Mouse (Mus musculus) heart, embryonic 13.5 days (tissue): ENCODE results near the gene Obox6. TPM values are rescaled to one million over a fixed set of nuclear protein-coding genes. Genes with fewer than 3 reads are reported as not detected.

ENCODE experiments used
- ATAC-seq: fragments of 200-750 bp; cut with Nextera tagmentation; 2 replicates; pipeline ENCODE4 v1.8.0; 2017; ENCODE audit warnings: moderate TSS enrichment; ENCODE audit not compliant: insufficient number of reproducible peaks, low FRiP score, low TSS enrichment; ENCODE audit errors: extremely low read depth
- H3K27ac ChIP-seq: fragments of 300-500 bp; sonication (generic); replicated peaks from 2 replicates; pipeline ENCODE4 v1.5.1; 2015; ENCODE audit warnings: moderate library complexity, mild to moderate bottlenecking, inconsistent platforms
- H3K27me3 ChIP-seq: fragments of 300-500 bp; sonication (generic); replicated peaks from 2 replicates; pipeline ENCODE4 v1.6.1; 2015; ENCODE audit warnings: mild to moderate bottlenecking, inconsistent platforms
- H3K36me3 ChIP-seq: fragments of 300-500 bp; sonication (generic); 2 replicates; pipeline ENCODE4 v1.6.1; 2015; ENCODE audit warnings: mild to moderate bottlenecking, inconsistent platforms
- H3K4me1 ChIP-seq: fragments of 300-500 bp; sonication (generic); 2 replicates; pipeline ENCODE4 v1.6.1; 2015; ENCODE audit warnings: inconsistent platforms
- H3K4me2 ChIP-seq: fragments of 300-500 bp; sonication (generic); 2 replicates; pipeline ENCODE4 v1.6.1; 2015; ENCODE audit warnings: inconsistent platforms, mild to moderate bottlenecking, moderate library complexity
- H3K4me3 ChIP-seq: fragments of 300-500 bp; sonication (generic); 2 replicates; pipeline ENCODE4 v1.5.1; 2015; ENCODE audit warnings: moderate library complexity, mild to moderate bottlenecking, inconsistent platforms
- H3K9ac ChIP-seq: fragments of 300-500 bp; sonication (generic); 2 replicates; pipeline ENCODE4 v1.6.1; 2015; ENCODE audit warnings: inconsistent platforms, mild to moderate bottlenecking, moderate library complexity
- H3K9me3 ChIP-seq: fragments of 300-500 bp; sonication (generic); 2 replicates; pipeline ENCODE4 v1.6.1; 2016; ENCODE audit warnings: inconsistent platforms
- WGBS: fragments of 180-500 bp; shearing (Covaris S2); methylation state at CpG from one replicate; pipeline ENCODE4 v1.1.7; 2015; ENCODE audit warnings: mixed read lengths; 5-methylcytosine and 5-hydroxymethylcytosine counted together
- polyA plus RNA-seq: library from polyadenylated mRNA; unstranded; fragments of >200 nt; fragmentation: Nextera tagmentation; extraction: Ambion mirVana; gene quantifications from 2 replicates; pipeline ENCODE4 v1.2.1, GENCODE M21; 2015

The Obox6 gene
- not detected in 2 replicates for polyA plus RNA-seq

DNA sequence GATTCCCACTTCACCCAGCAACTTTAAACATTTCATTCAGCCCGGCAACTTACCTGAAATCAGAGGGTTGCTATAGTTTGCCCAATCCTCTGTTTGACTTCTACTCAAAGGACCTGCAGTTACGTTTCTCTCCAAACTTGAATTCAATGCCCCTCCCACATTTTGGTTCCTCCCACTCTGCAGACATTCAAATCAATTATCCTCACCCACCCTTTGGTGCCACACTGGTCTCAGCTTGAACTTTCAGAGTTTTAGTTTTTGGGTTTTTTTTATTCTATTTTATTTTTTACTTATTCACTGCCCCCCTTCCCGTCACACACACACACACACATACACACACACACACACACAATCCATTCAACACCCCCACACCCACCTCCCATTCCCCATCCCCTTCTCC lies at the start of gene Obox6:
TSS of gene Obox6 (minus strand) at position 101 of the 400 bp plus-strand sequence.
- Histone ChIP-seq H3K4me3 (no peak within 1 kb of the TSS), H3K9me3 (peaks cover 38% of the 10 kb centered on the region), H3K4me2 (no peak within 1 kb of the TSS), H3K9ac (no peak within 1 kb of the TSS), H3K4me1 (no peaks in the 10 kb centered on the region), H3K27me3 (no peaks in the 10 kb centered on the region), H3K36me3 (no peaks in the 10 kb centered on the region), H3K27ac (no peak within 1 kb of the TSS)
- no peak for ATAC-seq
- 80% methylated on average over 3 of the region's 3 CpGs for WGBS

DNA sequence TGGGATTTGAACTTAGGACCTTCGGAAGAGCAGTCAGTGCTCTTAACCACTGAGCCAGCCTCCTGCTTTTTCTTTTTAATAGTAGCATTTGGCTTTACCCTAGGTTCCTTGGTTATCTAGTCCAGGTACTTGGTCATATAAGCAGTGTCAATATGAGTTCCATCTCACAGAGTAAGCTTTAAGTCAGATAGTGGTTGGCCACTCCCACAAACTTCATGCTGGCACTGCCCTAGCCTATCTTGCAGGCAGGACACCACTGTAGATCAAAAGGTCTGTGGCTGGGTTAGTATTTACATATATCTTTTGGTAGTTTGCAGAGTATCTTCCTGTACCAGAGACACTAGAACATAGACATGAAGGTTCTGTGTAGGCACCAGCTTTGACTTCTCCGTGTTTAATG lies 44.6 kb upstream of the Obox6 start:
- Histone ChIP-seq H3K4me1 (no peaks in the 10 kb centered on the region), H3K36me3 (no peaks in the 10 kb centered on the region), H3K4me2 (no peak overlapping the region), H3K27me3 (no peaks in the 10 kb centered on the region), H3K9me3 (no peaks in the 10 kb centered on the region), H3K4me3 (no peak overlapping the region), H3K27ac (no peak overlapping the region), H3K9ac (no peak overlapping the region)
- 79% methylated on average over 2 of the region's 2 CpGs for WGBS
- no peak for ATAC-seq

DNA sequence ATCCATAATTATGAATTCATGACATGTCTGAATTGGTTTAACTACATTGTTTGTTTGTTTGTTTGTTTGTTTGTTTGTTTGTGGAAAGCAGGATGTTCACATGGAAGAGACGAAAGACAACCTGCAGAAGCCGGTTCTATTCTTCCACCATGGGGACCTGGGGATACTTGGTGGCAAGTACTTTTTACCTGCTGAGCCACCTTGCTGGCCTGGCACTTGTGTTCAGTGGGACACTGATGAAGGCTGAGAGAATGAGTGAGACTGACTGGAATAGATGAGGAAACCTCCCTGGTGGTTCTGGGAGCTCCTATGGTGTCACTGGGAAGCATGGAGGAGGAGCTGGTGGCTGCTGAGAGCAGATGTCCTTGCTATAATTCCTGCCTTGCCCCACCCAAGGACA lies 42.8 kb upstream of the Obox6 start, which contains the start of gene Crxos:
TSS of gene Crxos (plus strand) at position 301 of the 400 bp plus-strand sequence.
- Histone ChIP-seq H3K4me2 (no peak within 1 kb of the TSS), H3K4me3 (no peak within 1 kb of the TSS), H3K27ac (no peak within 1 kb of the TSS), H3K9ac (no peak within 1 kb of the TSS), H3K36me3 (no peaks in the 10 kb centered on the region), H3K27me3 (no peaks in the 10 kb centered on the region), H3K9me3 (no peaks in the 10 kb centered on the region), H3K4me1 (no peaks in the 10 kb centered on the region)
- no peak for ATAC-seq
- WGBS: 86% methylated on average over 2 of the region's 2 CpGs

DNA sequence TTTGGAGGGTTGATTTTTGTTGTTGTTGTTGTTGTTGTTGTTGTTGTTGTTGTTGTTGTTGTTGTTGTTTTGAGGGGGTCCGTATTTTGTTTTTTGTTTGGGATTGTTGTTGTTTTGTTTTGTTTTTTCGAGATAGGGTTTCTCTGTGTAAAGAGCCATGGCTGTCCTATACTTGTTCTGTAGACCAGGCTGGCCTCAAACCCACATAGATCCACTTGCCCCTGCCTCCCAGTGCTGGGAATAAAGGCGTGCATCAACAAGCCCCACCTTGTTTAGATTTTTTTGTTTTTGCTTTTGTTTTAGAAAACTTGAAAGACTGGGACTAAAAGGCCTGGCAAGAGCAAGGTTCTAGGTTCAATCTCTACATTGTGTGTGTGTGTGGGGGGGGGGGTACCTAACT lies 42.4 kb upstream of the Obox6 start:
- H3K4me3 ChIP-seq: no peak overlapping the region
- WGBS: 54% methylated on average over 3 of the region's 3 CpGs
- no peaks in the 10 kb centered on the region for H3K9me3 ChIP-seq
- no peaks in the 10 kb centered on the region for H3K36me3 ChIP-seq
- no peak for ATAC-seq
- no peaks in the 10 kb centered on the region for H3K27me3 ChIP-seq
- H3K9ac ChIP-seq: no peak overlapping the region
- no peak overlapping the region for H3K4me2 ChIP-seq
- H3K27ac ChIP-seq: no peak overlapping the region
- H3K4me1 ChIP-seq: no peaks in the 10 kb centered on the region

- Histone ChIP-seq H3K4me3 (no peak overlapping the region), H3K9me3 (no peaks in the 10 kb centered on the region), H3K4me1 (no peaks in the 10 kb centered on the region), H3K27ac (no peak overlapping the region), H3K9ac (no peak overlapping the region), H3K36me3 (no peaks in the 10 kb centered on the region), H3K27me3 (no peaks in the 10 kb centered on the region), H3K4me2 (no peak overlapping the region)
- no peak for ATAC-seq
- WGBS: 5% methylated on average over 7 of the region's 7 CpGs
Measured at GRCm38 (mm10) chr7:15881388-15881787, 41.9 kb upstream of the Obox6 start.

GRCm38 (mm10) chr7:15879756-15880155 lies 40.3 kb upstream of the Obox6 start, which contains the start of gene Crx:
Gene Crx (minus strand): TSS chr7:15879968.
- H3K27ac ChIP-seq: no peak within 1 kb of the TSS
- no peak for ATAC-seq
- H3K9ac ChIP-seq: no peak within 1 kb of the TSS
- H3K4me1 ChIP-seq: no peaks in the 10 kb centered on the region
- H3K4me2 ChIP-seq: no peak within 1 kb of the TSS
- H3K4me3 ChIP-seq: no peak within 1 kb of the TSS
- WGBS: 22% methylated on average over 4 of the region's 4 CpGs
- H3K9me3 ChIP-seq: no peaks in the 10 kb centered on the region
- H3K36me3 ChIP-seq: no peaks in the 10 kb centered on the region
- no peaks in the 10 kb centered on the region for H3K27me3 ChIP-seq

DNA sequence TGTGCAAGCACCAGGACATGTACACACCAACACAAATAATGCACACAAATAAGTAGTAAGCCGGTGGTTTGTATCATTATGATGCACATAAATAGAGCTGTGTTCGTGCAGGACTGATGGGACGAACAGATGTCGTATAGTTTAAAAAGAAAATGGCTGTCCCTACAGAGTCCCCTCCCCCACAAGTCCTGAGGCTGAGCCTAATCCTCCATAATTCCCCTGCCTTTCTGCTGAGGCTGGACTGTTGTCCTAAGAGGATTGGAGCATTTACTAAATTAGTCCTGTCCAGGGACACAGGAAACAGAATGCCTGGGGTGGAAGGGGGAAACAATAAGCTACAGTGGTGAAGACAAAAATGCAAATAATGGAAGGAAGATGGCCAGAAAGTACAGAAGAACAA lies 24.6 kb upstream of the Obox6 start:
- Histone ChIP-seq H3K9me3 (no peaks in the 10 kb centered on the region), H3K9ac (no peak overlapping the region), H3K4me1 (no peaks in the 10 kb centered on the region), H3K36me3 (no peaks in the 10 kb centered on the region), H3K27me3 (no peaks in the 10 kb centered on the region), H3K27ac (no peak overlapping the region), H3K4me2 (no peak overlapping the region), H3K4me3 (no peak overlapping the region)
- WGBS: 68% methylated on average over 4 of the region's 4 CpGs
- no peak for ATAC-seq

DNA sequence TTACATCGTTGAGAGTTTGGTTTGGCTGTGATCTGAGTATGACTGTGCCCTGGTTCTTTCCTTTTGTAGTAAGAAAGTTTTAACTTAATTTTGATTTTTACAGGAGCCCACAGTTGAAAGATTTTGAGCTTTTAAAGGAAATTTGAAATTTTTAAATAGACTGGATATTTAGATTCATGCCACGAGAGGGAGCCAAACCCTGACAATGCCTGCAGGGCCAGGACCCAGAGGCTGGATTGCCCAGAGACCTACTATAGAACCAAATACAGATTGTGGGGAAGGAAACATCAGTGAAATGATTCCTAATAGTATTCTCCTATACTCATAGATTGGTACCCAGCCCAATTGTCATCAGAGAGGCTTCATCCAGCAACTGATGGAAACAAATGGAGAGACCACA lies 20.2 kb upstream of the Obox6 start:
- no peaks in the 10 kb centered on the region for H3K4me1 ChIP-seq
- WGBS: 25% methylated on average over 2 of the region's 2 CpGs
- H3K27ac ChIP-seq: no peak overlapping the region
- no peak overlapping the region for H3K4me2 ChIP-seq
- no peak for ATAC-seq
- no peak overlapping the region for H3K9ac ChIP-seq
- no peaks in the 10 kb centered on the region for H3K9me3 ChIP-seq
- no peaks in the 10 kb centered on the region for H3K27me3 ChIP-seq
- H3K4me3 ChIP-seq: no peak overlapping the region
- no peaks in the 10 kb centered on the region for H3K36me3 ChIP-seq

Other genes with a start within 250 kb of the Obox6 start
- not detected in 2 replicates for gene Obox3, start 199.8 kb downstream of the Obox6 start, polyA plus RNA-seq
- gene Obox5, start 89.5 kb downstream of the Obox6 start, polyA plus RNA-seq: not detected in 2 replicates
- gene Crx, start 40.3 kb upstream of the Obox6 start, polyA plus RNA-seq: not detected in 2 replicates
- not detected in 2 replicates for gene Crxos, start 42.9 kb upstream of the Obox6 start, polyA plus RNA-seq
- 667 and 720 TPM in 2 replicates for gene Selenow, start 82.7 kb upstream of the Obox6 start, polyA plus RNA-seq
- 107 and 116 TPM in 2 replicates for gene Nop53, start 106.4 kb upstream of the Obox6 start, polyA plus RNA-seq
- 37.4 and 40.2 TPM in 2 replicates for gene Ehd2, start 127.9 kb upstream of the Obox6 start, polyA plus RNA-seq
- 4.6 and 5.0 TPM in 2 replicates for gene Bicra, start 208.2 kb upstream of the Obox6 start, polyA plus RNA-seq
- gene Zfp541, start 222.1 kb upstream of the Obox6 start, polyA plus RNA-seq: 0.05 TPM in 1 of 2 replicates, not detected in the other